Mouse (Mus musculus) R1 (cell line): Measurements from ENCODE around the gene Gm13762.
"Not testable (repeated sequence)": the region's sequence is repeated elsewhere in the genome, so short reads cannot be mapped to it uniquely, and the experiment has no call there.

Source experiments
- DNase-seq: peaks from one replicate; pipeline ENCODE4 v3.0.0-alpha.2; 2018; ENCODE audit warnings: low read depth, low spot score

The Gm13762 gene

DNA sequence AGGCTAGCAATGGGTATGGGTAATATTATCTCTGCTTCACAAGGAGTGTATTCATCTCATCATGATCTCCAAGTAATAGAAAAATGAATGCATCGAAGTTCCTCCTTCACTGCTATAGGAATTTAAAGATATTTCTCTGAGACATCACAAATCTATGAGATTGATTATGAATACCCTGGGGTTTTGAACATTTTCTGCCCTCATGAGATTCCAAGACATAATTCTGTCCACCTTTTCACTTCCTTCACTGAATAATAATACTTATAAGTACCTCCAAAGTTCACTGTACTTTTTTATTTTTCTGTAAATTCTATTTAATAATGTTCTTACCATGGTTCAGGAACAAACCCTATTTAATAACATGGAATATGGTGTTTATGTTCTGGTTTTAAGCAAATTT is at the start of gene Gm13762:
Gene Gm13762 (minus strand): TSS at position 101 of the 400 bp plus-strand sequence.
- no peak for DNase-seq

GRCm38 (mm10) chr2:89021436-89021835 is 41.4 kb upstream of the Gm13762 start:
- DNase-seq = not testable (repeated sequence)

GRCm38 (mm10) chr2:89018240-89018639 is 38.2 kb upstream of the Gm13762 start, which contains the start of gene Olfr1216:
Gene Olfr1216, minus strand, starts transcription at chr2:89018340.
- no peak for DNase-seq

DNA sequence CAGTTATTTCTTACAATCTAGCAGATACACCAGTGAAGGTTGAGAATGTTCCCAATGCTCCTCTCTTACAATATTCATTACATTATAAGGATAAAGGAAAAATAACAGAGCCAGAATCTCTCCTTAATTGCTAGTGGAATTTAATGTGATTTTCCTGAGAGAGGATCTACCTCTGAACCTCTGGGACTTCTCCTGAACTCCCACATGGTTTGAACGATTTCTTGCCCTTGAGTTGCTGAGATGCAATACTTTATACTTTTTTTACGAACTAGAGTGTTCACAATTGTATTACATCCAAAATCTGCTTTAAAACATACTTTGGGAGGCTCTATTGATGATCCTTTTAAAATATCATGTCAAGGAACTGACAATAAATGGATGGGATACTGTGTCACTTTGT is 26.8 kb upstream of the Gm13762 start, which contains the start of gene Olfr1215:
Gene Olfr1215 (minus strand): TSS at position 101 of the 400 bp plus-strand sequence.
- no peak for DNase-seq

- no peak for DNase-seq
These were observed 12.5 kb upstream of the Gm13762 start, which contains the start of gene Olfr1214 for GRCm38 (mm10) chr2:88992553-88992952. Gene Olfr1214, minus strand, starts transcription at chr2:88992653.

- DNase-seq = no peak
These were observed 26.4 kb downstream of the Gm13762 start, which contains the start of gene Olfr1212 for GRCm38 (mm10) chr2:88953669-88954068. Gene Olfr1212, plus strand, starts transcription at chr2:88953969.

DNA sequence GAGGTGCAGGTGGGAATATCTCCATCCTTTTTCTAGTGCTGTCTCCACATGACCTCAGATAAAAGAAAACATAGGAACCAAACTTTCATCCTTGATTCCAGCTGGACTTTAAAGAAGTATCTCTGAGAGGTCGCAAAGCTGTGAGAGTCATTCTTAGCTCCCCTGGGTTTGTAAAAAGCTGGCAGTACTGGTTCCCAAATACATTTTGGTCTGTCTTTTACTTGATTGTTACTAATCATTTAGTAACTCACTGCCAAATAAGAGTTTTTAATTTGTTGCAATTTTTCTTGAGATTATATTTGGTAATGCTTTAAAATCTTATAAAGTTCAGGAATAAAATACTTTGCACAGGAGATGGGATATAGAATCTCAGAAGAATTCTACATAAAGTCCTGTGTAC is 42.1 kb downstream of the Gm13762 start, which contains the start of gene Olfr1211:
Gene Olfr1211 (minus strand): TSS at position 101 of the 400 bp plus-strand sequence.
- DNase-seq = no peak
